Comparison of ENCODE assay signal across 8 mouse cellular contexts in the genomic region with DNA sequence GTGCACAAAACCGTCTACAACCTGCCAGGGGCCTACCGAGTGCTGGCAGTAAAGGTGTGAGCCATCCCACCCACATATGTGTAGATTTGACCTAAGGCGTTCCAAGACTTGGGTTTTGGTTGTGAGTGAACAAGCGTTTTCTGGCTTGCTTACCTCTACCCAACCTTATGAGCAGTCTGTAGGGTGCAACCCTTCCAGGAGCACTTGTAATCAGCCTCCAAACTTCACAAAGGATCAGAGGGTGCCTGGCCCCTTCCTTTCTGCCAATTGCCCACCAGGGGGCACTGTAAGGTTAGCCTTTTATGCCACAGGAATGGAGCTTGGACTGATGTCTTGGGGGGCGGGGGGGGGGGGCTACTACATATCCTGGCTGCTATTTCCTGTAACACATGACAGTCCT. TPM values are rescaled to one million over a fixed set of nuclear protein-coding genes. Genes with fewer than 3 reads are reported as not detected.
DNase-seq lines count a peak whose midpoint lies in the region; ATAC-seq and TF ChIP-seq lines count a peak whose summit lies in the region.

No protein-coding gene starts in this region.

- H3K9me3 ChIP-seq in hindbrain, embryonic 14.5 days (ENCODE audit: control insufficient read depth, low read length): no peaks in the 10 kb centered on the region
- no peaks in the 10 kb centered on the region for H3K9me3 ChIP-seq in liver, postnatal 0 days (ENCODE audit: low read length)

- peak; percentile 59 for ATAC-seq in common myeloid progenitor, adult 5-6 weeks (replicated peaks; ENCODE audit: low read depth, poor library complexity, severe bottlenecking)
- peak; percentile 55; the same call in 1 of the 2 replicates for ATAC-seq in hindbrain, embryonic 14.5 days (ENCODE audit: low FRiP score)
- peak; percentile 62 for ATAC-seq in liver, postnatal 0 days

- H3K36me3 ChIP-seq in testis, adult 2 months (ENCODE audit: control insufficient read depth, insufficient read depth, low read length): peaks cover 1% of the 10 kb centered on the region
- peaks cover 47% of the 10 kb centered on the region for H3K36me3 ChIP-seq in hindbrain, embryonic 14.5 days (replicated peaks; ENCODE audit: control insufficient read depth, insufficient read depth)
- peaks cover 38% of the 10 kb centered on the region for H3K36me3 ChIP-seq in liver, postnatal 0 days (replicated peaks; ENCODE audit: insufficient read depth, low read length)

- no peak overlapping the region for H3K9ac ChIP-seq in hindbrain, embryonic 14.5 days
- no peak overlapping the region for H3K9ac ChIP-seq in liver, postnatal 0 days (replicated peaks)

- H3K4me2 ChIP-seq in hindbrain, embryonic 14.5 days (replicated peaks): no peak overlapping the region
- no peak overlapping the region for H3K4me2 ChIP-seq in liver, postnatal 0 days (ENCODE audit: low read depth, low read length)

- no peak overlapping the region for H3K27ac ChIP-seq in testis, adult 2 months (ENCODE audit: control insufficient read depth, insufficient read depth, low read depth, low read length)
- no peak overlapping the region for H3K27ac ChIP-seq in hindbrain, embryonic 14.5 days
- H3K27ac ChIP-seq in liver, postnatal 0 days (ENCODE audit: low read depth): no peak overlapping the region

- DNase-seq in testis, postnatal 14 days (ENCODE audit: low spot score): no peak
- DNase-seq in hindbrain, embryonic 14.5 days (ENCODE audit: low spot score): peak; percentile 64
- peak; percentile 61 for DNase-seq in liver, postnatal 0 days
- peak; percentile 85 for DNase-seq in retina, embryonic 14.5 days (ENCODE audit: low spot score)
- DNase-seq in adrenal gland, adult 18-20 months (ENCODE audit: low spot score in 2 of 2): no peak
- DNase-seq in right cerebral cortex, adult 2 months (ENCODE audit: low spot score in 2 of 2): no peak

- H3K4me3 ChIP-seq in testis, adult 2 months (ENCODE audit: control insufficient read depth, low read depth, low read length): no peak overlapping the region
- H3K4me3 ChIP-seq in hindbrain, embryonic 14.5 days (replicated peaks; ENCODE audit: low read length): no peak overlapping the region
- no peak overlapping the region for H3K4me3 ChIP-seq in liver, postnatal 0 days (ENCODE audit: low read depth, low read length)

- no peak for TF ChIP-seq EP300 in liver, postnatal 0 days (IDR thresholded peaks at IDR 0.05; ENCODE audit: low read depth)

- TF ChIP-seq POLR2A in testis, adult 2 months (IDR thresholded peaks at IDR 0.05; ENCODE audit: control insufficient read depth, low read depth, low read length): no peak

- H3K27me3 ChIP-seq in testis, adult 2 months (ENCODE audit: control insufficient read depth, insufficient read depth, low read length): no peaks in the 10 kb centered on the region
- no peaks in the 10 kb centered on the region for H3K27me3 ChIP-seq in hindbrain, embryonic 14.5 days (ENCODE audit: control insufficient read depth, insufficient read depth, low read length)
- H3K27me3 ChIP-seq in liver, postnatal 0 days (ENCODE audit: insufficient read depth, low read length): no peaks in the 10 kb centered on the region

- peak; percentile 47; the same call in 1 of the 2 replicates for TF ChIP-seq CTCF in testis, adult 2 months (IDR thresholded peaks at IDR 0.05; ENCODE audit: control insufficient read depth, insufficient read depth, insufficient replicate concordance, low read depth, low read length)
- TF ChIP-seq CTCF in liver, postnatal 0 days (IDR thresholded peaks at IDR 0.05; ENCODE audit: low read depth): peak; percentile 76

- WGBS in hindbrain, embryonic 14.5 days: 70% methylated on average over 5 of the region's 5 CpGs
- 70% methylated on average over 5 of the region's 5 CpGs for WGBS in liver, postnatal 0 days (ENCODE audit: insufficient replicate concordance)

- H3K4me1 ChIP-seq in testis, adult 2 months (ENCODE audit: control insufficient read depth, insufficient read depth, low read length): no peaks in the 10 kb centered on the region
- H3K4me1 ChIP-seq in hindbrain, embryonic 14.5 days (replicated peaks; ENCODE audit: control insufficient read depth, insufficient read depth, low read length): no peaks in the 10 kb centered on the region
- H3K4me1 ChIP-seq in liver, postnatal 0 days (ENCODE audit: insufficient read depth): no peaks in the 10 kb centered on the region

RNA-seq across cellular contexts. Expression of a gene that starts 18.6 kb away (rescaled TPM):
- polyA plus RNA-seq in testis, adult 2 months (2012; rRNA removed): 11.0 and 11.8 TPM in 2 replicates
- total RNA-seq in common myeloid progenitor, adult 5-6 weeks (2017): not detected in 2 replicates
- not detected in 2 replicates for polyA plus RNA-seq in hindbrain, embryonic 14.5 days (2014; fragmentation: Nextera tagmentation; extraction: Ambion mirVana)
- not detected in 2 replicates for polyA plus RNA-seq in liver, postnatal 0 days (2015; fragmentation: Nextera tagmentation; extraction: Ambion mirVana)
- total RNA-seq in adrenal gland, adult 18-20 months (2021): not detected

RNA-seq across cellular contexts. Expression of a gene that starts 23.5 kb away (rescaled TPM):
- polyA plus RNA-seq in testis, adult 2 months (2012; rRNA removed): 30.0 and 32.1 TPM in 2 replicates
- 149 and 161 TPM in 2 replicates for total RNA-seq in common myeloid progenitor, adult 5-6 weeks (2017)
- 13.3 and 13.8 TPM in 2 replicates for polyA plus RNA-seq in hindbrain, embryonic 14.5 days (2014; fragmentation: Nextera tagmentation; extraction: Ambion mirVana)
- 15.1 TPM in 2 replicates for polyA plus RNA-seq in liver, postnatal 0 days (2015; fragmentation: Nextera tagmentation; extraction: Ambion mirVana)
- 10 to 100 TPM; 46.4 to 72.2 TPM for total RNA-seq in adrenal gland, adult 18-20 months (2021)

RNA-seq across cellular contexts. Expression of a gene that starts 50.2 kb away (rescaled TPM):
- 0.61 and 0.87 TPM in 2 replicates for polyA plus RNA-seq in testis, adult 2 months (2012; rRNA removed)
- total RNA-seq in common myeloid progenitor, adult 5-6 weeks (2017): 4.1 and 7.3 TPM in 2 replicates
- polyA plus RNA-seq in hindbrain, embryonic 14.5 days (2014; fragmentation: Nextera tagmentation; extraction: Ambion mirVana): 0.08 and 0.22 TPM in 2 replicates
- 3.6 and 4.5 TPM in 2 replicates for polyA plus RNA-seq in liver, postnatal 0 days (2015; fragmentation: Nextera tagmentation; extraction: Ambion mirVana)
- total RNA-seq in adrenal gland, adult 18-20 months (2021): under 1 TPM; 0.17 to 0.99 TPM

RNA-seq across cellular contexts. Expression of a gene that starts 58.0 kb away (rescaled TPM):
- polyA plus RNA-seq in testis, adult 2 months (2012; rRNA removed): 5.9 and 7.2 TPM in 2 replicates
- total RNA-seq in common myeloid progenitor, adult 5-6 weeks (2017): 0.78 and 1.8 TPM in 2 replicates
- 19.6 and 21.9 TPM in 2 replicates for polyA plus RNA-seq in hindbrain, embryonic 14.5 days (2014; fragmentation: Nextera tagmentation; extraction: Ambion mirVana)
- polyA plus RNA-seq in liver, postnatal 0 days (2015; fragmentation: Nextera tagmentation; extraction: Ambion mirVana): 6.3 and 7.6 TPM in 2 replicates
- 10 to 100 TPM in 1 of 2 experiments, 1 to 10 TPM in 1; 6.7 to 10.7 TPM for total RNA-seq in adrenal gland, adult 18-20 months (2021)

Comparison
In these comparisons a context has a peak if more than half of its experiments do, and no peak if none do; other contexts are left out.
1. DNase-seq: peak in hindbrain, embryonic 14.5 days (single experiment), liver, postnatal 0 days (single experiment) and retina, embryonic 14.5 days (single experiment); none in testis, postnatal 14 days (single experiment), adrenal gland, adult 18-20 months (0 of 2) and right cerebral cortex, adult 2 months (0 of 2).
2. RNA of a gene that starts 18.6 kb away (polyA plus RNA-seq): 11.0 to 11.8 TPM in testis, adult 2 months; not detected in hindbrain, embryonic 14.5 days and not detected in liver, postnatal 0 days; every median in the first group is over 10 times any median in the second.
3. Peak in every context shown above with its lines, with median percentiles within 50 percentile points of each other: ATAC-seq.